Mouse (Mus musculus) olfactory bulb, adult 2 months (tissue): ENCODE data around the gene Ibsp.

Experiments used
- CTCF ChIP-seq: fragments of 200-500 bp; IDR thresholded peaks from 2 replicates; pipeline ENCODE4 v1.5.1; 2012; ENCODE audit warnings: low read depth, mild to moderate bottlenecking, low read length, moderate library complexity; ENCODE audit not compliant: insufficient read depth
- POLR2A ChIP-seq: fragments of 200-500 bp; IDR thresholded peaks from 2 replicates; pipeline ENCODE4 v1.6.1; 2012; ENCODE audit warnings: mild to moderate bottlenecking, low read depth, low read length, moderate library complexity; ENCODE audit not compliant: insufficient read depth

DNA sequence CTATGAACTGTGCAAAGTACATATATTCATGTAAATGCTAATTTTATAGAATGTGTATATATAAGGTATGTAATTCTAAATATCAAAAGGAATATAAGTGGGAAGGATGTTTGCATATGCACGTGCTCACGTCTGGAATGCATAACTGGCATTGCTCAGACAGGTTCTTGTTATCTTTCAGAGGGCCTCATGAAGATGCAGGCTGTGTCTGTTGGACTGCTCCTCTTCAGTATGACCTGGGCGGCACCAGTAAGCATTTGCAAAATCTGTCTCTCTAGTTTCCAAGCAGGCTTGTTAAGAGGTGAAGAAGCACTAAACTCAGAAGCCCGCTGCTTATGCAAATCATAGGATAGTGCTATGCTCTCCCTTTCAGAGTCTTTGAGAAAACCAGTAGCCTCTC, 27.9 kb downstream of the Ibsp start:
- TF ChIP-seq CTCF, result no peak
- TF ChIP-seq POLR2A, result no peak
